Mouse (Mus musculus) gastrocnemius, postnatal 36 days (tissue): Measurements from ENCODE around the gene Odf3b. TPM values are rescaled to one million over a fixed set of nuclear protein-coding genes. Genes with fewer than 3 reads are reported as not detected.

Source experiments
- DNase-seq, 2 experiments: peaks; one replicate each; pipeline ENCODE4 v3.0.0; 2022
- intact Hi-C: fragments of 180-260 bp; cut with DNase I; formaldehyde crosslinking; loops from one replicate; pipeline ENCODE4 v1.15.1; 2025
- total RNA-seq, 2 experiments: library from RNA; stranded (reverse); gene quantifications; 2 replicates each; pipeline ENCODE4 v1.2.3; 2021

Gene Odf3b
- total RNA-seq, 2 experiments from 2014 or later = 0.42 to 0.87 TPM

- intact Hi-C loops = no loop called here
- DNase-seq = no peak
Measured at GRCm38 (mm10) chr15:89377362-89377761, 1.7 kb downstream of the Odf3b start.

GRCm38 (mm10) chr15:89376957-89377356 lies 2.1 kb downstream of the Odf3b start, which contains the start of gene Tymp:
Gene Tymp (minus strand): TSS chr15:89377039.
- intact Hi-C loops = no loop called here
- DNase-seq = no peak

- intact Hi-C loops = no loop called here
- no peak for DNase-seq
Measured at GRCm38 (mm10) chr15:89376040-89376439, 3.0 kb downstream of the Odf3b start.

GRCm38 (mm10) chr15:89374801-89375534 lies 4.1 kb downstream of the Odf3b start:
- intact Hi-C loops = loop anchor here (5.0 kb wide), 1 partner anchor 52 kb away; the partner anchor contains the start of genes C730034F03Rik, Chkb, Cpt1b and Gm44502
- no peak for DNase-seq

- intact Hi-C loops = loop anchor here (5.0 kb wide), 1 partner anchor 53 kb away; the partner anchor contains the start of genes C730034F03Rik, Chkb, Cpt1b and Gm44502
- DNase-seq = no peak
Measured at GRCm38 (mm10) chr15:89374340-89374739, 4.7 kb downstream of the Odf3b start.

GRCm38 (mm10) chr15:89373762-89374248 lies 5.3 kb downstream of the Odf3b start, which contains the start of gene Sco2:
Gene Sco2 (minus strand): TSS chr15:89373846.
- peak; percentile 92 to 95 for DNase-seq
- intact Hi-C loops = loop anchor here (5.0 kb wide), 1 partner anchor 53 kb away; the partner anchor contains the start of genes C730034F03Rik, Chkb, Cpt1b and Gm44502

GRCm38 (mm10) chr15:89373027-89373761 lies 5.9 kb downstream of the Odf3b start:
- DNase-seq = peak; percentile 78 to 80
- intact Hi-C loops = loop anchor here (5.0 kb wide), 1 partner anchor 54 kb away; the partner anchor contains the start of genes C730034F03Rik, Chkb, Cpt1b and Gm44502

- intact Hi-C loops = loop anchor here (5.0 kb wide), 1 partner anchor 55 kb away; the partner anchor contains the start of genes C730034F03Rik, Chkb, Cpt1b and Gm44502
- DNase-seq = no peak
Measured at GRCm38 (mm10) chr15:89372536-89372935, 6.5 kb downstream of the Odf3b start.

- intact Hi-C loops = loop anchor here (5.0 kb wide), 1 partner anchor 55 kb away; the partner anchor contains the start of genes C730034F03Rik, Chkb, Cpt1b and Gm44502
- no peak for DNase-seq
Measured at GRCm38 (mm10) chr15:89372068-89372467, 7.0 kb downstream of the Odf3b start.

- no peak for DNase-seq
- intact Hi-C loops = no loop called here
Measured at GRCm38 (mm10) chr15:89365141-89365551, 13.9 kb downstream of the Odf3b start.

GRCm38 (mm10) chr15:89363051-89363450 lies 16.0 kb downstream of the Odf3b start:
- intact Hi-C loops = no loop called here
- DNase-seq = no peak

GRCm38 (mm10) chr15:89358784-89359183 lies 20.3 kb downstream of the Odf3b start:
- intact Hi-C loops = no loop called here
- DNase-seq = no peak

GRCm38 (mm10) chr15:89356372-89356771 lies 22.7 kb downstream of the Odf3b start:
- DNase-seq = no peak
- intact Hi-C loops = no loop called here

GRCm38 (mm10) chr15:89355241-89356187 lies 23.6 kb downstream of the Odf3b start, which contains the start of the genes Lmf2 and Ncaph2:
Gene Lmf2 (minus strand): TSS chr15:89355659.
Gene Ncaph2 (plus strand): TSS chr15:89355719.
- intact Hi-C loops = no loop called here
- DNase-seq = peak; percentile 94

GRCm38 (mm10) chr15:89354455-89354854 lies 24.6 kb downstream of the Odf3b start:
- intact Hi-C loops = loop anchor here (5.0 kb wide), 1 partner anchor 227 kb away; the partner anchor contains the start of gene Hdac10
- no peak for DNase-seq

- intact Hi-C loops = loop anchor here (5.0 kb wide), 1 partner anchor 227 kb away; the partner anchor contains the start of gene Hdac10
Measured at GRCm38 (mm10) chr15:89353837-89354236, 25.2 kb downstream of the Odf3b start.

GRCm38 (mm10) chr15:89352795-89353194 lies 26.3 kb downstream of the Odf3b start:
- intact Hi-C loops = loop anchor here (5.0 kb wide), 1 partner anchor 225 kb away; the partner anchor contains the start of gene Hdac10
- DNase-seq = no peak

More at GRCm38 (mm10) chr15:89353837-89354236, 25.2 kb downstream of the Odf3b start:
- no peak for DNase-seq

GRCm38 (mm10) chr15:89352054-89352453 lies 27.0 kb downstream of the Odf3b start:
- DNase-seq = no peak
- intact Hi-C loops = loop anchor here (5.0 kb wide), 1 partner anchor 225 kb away; the partner anchor contains the start of gene Hdac10

GRCm38 (mm10) chr15:89351302-89351701 lies 27.8 kb downstream of the Odf3b start:
- DNase-seq = no peak
- intact Hi-C loops = loop anchor here (5.0 kb wide), 1 partner anchor 224 kb away; the partner anchor contains the start of gene Hdac10
